Mouse (Mus musculus) C2C12 (cell line): ENCODE data around the gene H2-Ab1. TPM values are rescaled to one million over a fixed set of nuclear protein-coding genes. Genes with fewer than 3 reads are reported as not detected.

Source experiments
- H3K27me3 ChIP-seq: one replicate; pipeline ENCODE4 v1.6.1; 2011; ENCODE audit not compliant: control insufficient read depth, insufficient read depth, insufficient read length
- H3K36me3 ChIP-seq: one replicate; pipeline ENCODE4 v1.6.1; 2011; ENCODE audit not compliant: control insufficient read depth, insufficient read depth
- H3K4me3 ChIP-seq: one replicate; pipeline ENCODE4 v1.5.1; 2011; ENCODE audit warnings: mild to moderate bottlenecking, control low read depth; ENCODE audit not compliant: poor library complexity, insufficient read depth, severe bottlenecking
- H3K79me2 ChIP-seq: one replicate; pipeline ENCODE4 v1.6.1; 2011; ENCODE audit not compliant: control insufficient read depth, insufficient read depth
- H3K79me3 ChIP-seq: one replicate; pipeline ENCODE4 v1.6.1; 2011; ENCODE audit warnings: low read depth, control low read depth
- H3ac ChIP-seq: one replicate; pipeline ENCODE3; 2011; ENCODE audit warnings: low read depth; ENCODE audit not compliant: control insufficient read depth, insufficient read length
- CEBPB ChIP-seq: IDR thresholded peaks from one replicate; pipeline ENCODE4 v1.6.1; 2011; ENCODE audit warnings: low read depth, mild to moderate bottlenecking, control low read depth, moderate library complexity
- CTCF ChIP-seq: IDR thresholded peaks from one replicate; pipeline ENCODE4 v1.5.1; 2011; ENCODE audit not compliant: control insufficient read depth, insufficient read depth, insufficient read length
- FOSL1 ChIP-seq: IDR thresholded peaks from one replicate; pipeline ENCODE4 v1.8.0; 2011; ENCODE audit warnings: mild to moderate bottlenecking, low read length; ENCODE audit not compliant: poor library complexity, insufficient read depth, severe bottlenecking
- MAX ChIP-seq: IDR thresholded peaks from one replicate; pipeline ENCODE4 v1.6.1; 2011; ENCODE audit warnings: mild to moderate bottlenecking, control low read depth
- MYOD1 ChIP-seq: IDR thresholded peaks from one replicate; pipeline ENCODE4 v1.6.1; 2011; ENCODE audit warnings: low read depth; ENCODE audit not compliant: control insufficient read depth, insufficient read length
- MYOG ChIP-seq: IDR thresholded peaks from one replicate; pipeline ENCODE4 v1.6.1; 2011; ENCODE audit not compliant: control insufficient read depth, insufficient read length; ENCODE audit errors: extremely low read depth
- USF1 ChIP-seq: IDR thresholded peaks from one replicate; pipeline ENCODE4 v1.6.1; 2011; ENCODE audit warnings: low read depth, mild to moderate bottlenecking, control low read depth, moderate library complexity
- polyA plus RNA-seq: library from polyadenylated mRNA; unstranded; fragments of >200 nt; fragmentation: generic; extraction: Trizol; gene quantifications from one replicate; pipeline ENCODE4 v1.2.1, GENCODE M21; 2012; ENCODE audit warnings: missing spikeins

The H2-Ab1 gene
- polyA plus RNA-seq, 1 experiment: not detected

- Histone ChIP-seq H3K36me3 (no peaks in the 10 kb centered on the region), H3K27me3 (peaks cover 8% of the 10 kb centered on the region), H3K4me3 (no peak overlapping the region), H3K79me2 (no peaks in the 10 kb centered on the region), H3ac (no peak overlapping the region), H3K79me3 (no peaks in the 10 kb centered on the region)
- TF ChIP-seq CTCF: no peak
- no peak for TF ChIP-seq FOSL1
- TF ChIP-seq CEBPB: no peak
- TF ChIP-seq MYOG: no peak
- TF ChIP-seq MYOD1: no peak
- TF ChIP-seq USF1: no peak
- no peak for TF ChIP-seq MAX
Observed at GRCm38 (mm10) chr17:34268262-34268661, 10.8 kb downstream of the H2-Ab1 start.

- Histone ChIP-seq H3K79me3 (no peaks in the 10 kb centered on the region), H3K36me3 (no peaks in the 10 kb centered on the region), H3K4me3 (no peak overlapping the region), H3K79me2 (no peaks in the 10 kb centered on the region), H3K27me3 (peaks cover 8% of the 10 kb centered on the region), H3ac (no peak overlapping the region)
- TF ChIP-seq FOSL1 (no peak), MYOD1 (no peak), CTCF (no peak)
Observed at GRCm38 (mm10) chr17:34268748-34269147, 11.3 kb downstream of the H2-Ab1 start.

- H3K79me3 ChIP-seq: no peaks in the 10 kb centered on the region
- no peaks in the 10 kb centered on the region for H3K79me2 ChIP-seq
- TF ChIP-seq MYOD1 (no peak), FOSL1 (no peak), CEBPB (no peak), MAX (no peak), CTCF (no peak), USF1 (no peak), MYOG (no peak)
- no peak overlapping the region for H3ac ChIP-seq
- peaks cover 6% of the 10 kb centered on the region for H3K27me3 ChIP-seq
- no peaks in the 10 kb centered on the region for H3K36me3 ChIP-seq
- H3K4me3 ChIP-seq: no peak overlapping the region
Observed at GRCm38 (mm10) chr17:34269817-34270216, 12.3 kb downstream of the H2-Ab1 start.

GRCm38 (mm10) chr17:34270230-34270629, 12.7 kb downstream of the H2-Ab1 start:
- Histone ChIP-seq H3K4me3 (no peak overlapping the region), H3ac (no peak overlapping the region), H3K79me3 (no peaks in the 10 kb centered on the region), H3K36me3 (no peaks in the 10 kb centered on the region), H3K27me3 (peaks cover 5% of the 10 kb centered on the region), H3K79me2 (no peaks in the 10 kb centered on the region)
- TF ChIP-seq MYOD1 (no peak), FOSL1 (no peak), MAX (no peak), MYOG (no peak), CEBPB (no peak), USF1 (no peak), CTCF (no peak)

- TF ChIP-seq CEBPB: no peak
- no peak for TF ChIP-seq CTCF
- no peak for TF ChIP-seq MYOD1
- no peak for TF ChIP-seq USF1
- TF ChIP-seq MAX: no peak
- no peak for TF ChIP-seq MYOG
- TF ChIP-seq FOSL1: no peak
- H3K36me3 ChIP-seq: no peaks in the 10 kb centered on the region
- no peaks in the 10 kb centered on the region for H3K79me2 ChIP-seq
- no peak overlapping the region for H3ac ChIP-seq
- no peaks in the 10 kb centered on the region for H3K79me3 ChIP-seq
- H3K4me3 ChIP-seq: no peak overlapping the region
- peaks cover 5% of the 10 kb centered on the region for H3K27me3 ChIP-seq
Observed at GRCm38 (mm10) chr17:34270940-34271339, 13.5 kb downstream of the H2-Ab1 start.

GRCm38 (mm10) chr17:34272102-34272501, 14.6 kb downstream of the H2-Ab1 start:
- no peaks in the 10 kb centered on the region for H3K36me3 ChIP-seq
- H3K79me2 ChIP-seq: no peaks in the 10 kb centered on the region
- peaks cover 4% of the 10 kb centered on the region for H3K27me3 ChIP-seq
- TF ChIP-seq USF1 (no peak), FOSL1 (no peak), CEBPB (no peak), MYOG (no peak), MAX (no peak), MYOD1 (no peak), CTCF (no peak)
- no peak overlapping the region for H3K4me3 ChIP-seq
- no peak overlapping the region for H3ac ChIP-seq
- no peaks in the 10 kb centered on the region for H3K79me3 ChIP-seq
